In genomic region chr4:125495477-125495876, GRCm38 (mm10) we compare ENCODE assay signal across 12 mouse cellular contexts. TPM values are rescaled to one million over a fixed set of nuclear protein-coding genes. Genes with fewer than 3 reads are reported as not detected.
DNase-seq lines count a peak whose midpoint lies in the region; ATAC-seq and TF ChIP-seq lines count a peak whose summit lies in the region.
"Had no signal": no experiment of that assay in that cellular context is flagged by ENCODE, and none has a peak within 500 bp of the region (broad histone marks: within the 10 kb centered on the region; RNA-seq: fewer than 3 reads in every experiment).

No protein-coding gene starts in this region.

- no peaks in the 10 kb centered on the region for H3K9me3 ChIP-seq in liver, postnatal 0 days (ENCODE audit: low read length)
- no peaks in the 10 kb centered on the region for H3K9me3 ChIP-seq in liver, embryonic 12.5 days (replicated peaks)
- no peaks in the 10 kb centered on the region for H3K9me3 ChIP-seq in neural tube, embryonic 13.5 days
- H3K9me3 ChIP-seq: embryonic facial prominence, embryonic 15.5 days had no signal

- TF ChIP-seq EP300 in liver, postnatal 0 days (IDR thresholded peaks at IDR 0.05; ENCODE audit: low read depth): no peak

- H3K36me3 ChIP-seq in liver, postnatal 0 days (replicated peaks; ENCODE audit: insufficient read depth, low read length): no peaks in the 10 kb centered on the region
- no peaks in the 10 kb centered on the region for H3K36me3 ChIP-seq in liver, embryonic 12.5 days
- no peaks in the 10 kb centered on the region for H3K36me3 ChIP-seq in neural tube, embryonic 13.5 days
- H3K36me3 ChIP-seq: embryonic facial prominence, embryonic 15.5 days had no signal

- TF ChIP-seq CTCF in liver, postnatal 0 days (IDR thresholded peaks at IDR 0.05; ENCODE audit: low read depth): 0 out of 2 replicates have a peak, but pooled peaks have one; percentile 8

- no peaks in the 10 kb centered on the region for H3K4me1 ChIP-seq in liver, postnatal 0 days (ENCODE audit: insufficient read depth)
- H3K4me1 ChIP-seq in liver, embryonic 12.5 days: no peaks in the 10 kb centered on the region
- H3K4me1 ChIP-seq in neural tube, embryonic 13.5 days (replicated peaks): peaks cover 87% of the 10 kb centered on the region

- DNase-seq in embryo, embryonic 10 days (ENCODE audit: low spot score): peak; percentile 38
- DNase-seq in embryo, embryonic 9.5 days (ENCODE audit: extremely low spot score): no peak
- DNase-seq in liver, postnatal 0 days: no peak
- DNase-seq in embryo, embryonic 10.5 days (ENCODE audit: low spot score): peak; percentile 44
- no peak for DNase-seq in cerebellum, adult 11 months
- no peak for DNase-seq in frontal cortex, adult 2 months (ENCODE audit: extremely low spot score in 1 of 2, low spot score in 1 of 2)
- DNase-seq: cerebellum, adult 11-12 months; heart, adult 18-20 months had no signal

- peaks cover 41% of the 10 kb centered on the region for H3K27me3 ChIP-seq in liver, postnatal 0 days (ENCODE audit: insufficient read depth, low read length)
- peaks cover 90% of the 10 kb centered on the region for H3K27me3 ChIP-seq in liver, embryonic 12.5 days (replicated peaks)
- H3K27me3 ChIP-seq in neural tube, embryonic 13.5 days: peaks cover 95% of the 10 kb centered on the region

- no peak for ATAC-seq in liver, postnatal 0 days
- ATAC-seq in liver, embryonic 12.5 days: no peak
- ATAC-seq in neural tube, embryonic 13.5 days (ENCODE audit: low read depth): no peak
- ATAC-seq: activated CD4-positive, CD25-positive, alpha-beta regulatory T cell, adult 4 months had no signal

- no peak overlapping the region for H3K27ac ChIP-seq in liver, postnatal 0 days (ENCODE audit: low read depth)
- no peak overlapping the region for H3K27ac ChIP-seq in liver, embryonic 12.5 days
- no peak overlapping the region for H3K27ac ChIP-seq in neural tube, embryonic 13.5 days (replicated peaks)
- H3K27ac ChIP-seq: embryonic facial prominence, embryonic 15.5 days had no signal

- H3K9ac ChIP-seq in liver, postnatal 0 days (replicated peaks): no peak overlapping the region
- no peak overlapping the region for H3K9ac ChIP-seq in liver, embryonic 12.5 days
- H3K9ac ChIP-seq in neural tube, embryonic 13.5 days: peak overlapping the region; percentile 81
- H3K9ac ChIP-seq: embryonic facial prominence, embryonic 15.5 days had no signal

- WGBS in liver, postnatal 0 days (ENCODE audit: insufficient replicate concordance): 29% methylated on average over 8 of the region's 8 CpGs
- WGBS in liver, embryonic 12.5 days (ENCODE audit: insufficient replicate concordance): 33% methylated on average over 8 of the region's 8 CpGs
- WGBS in neural tube, embryonic 13.5 days: 18% methylated on average over 8 of the region's 8 CpGs

- H3K4me2 ChIP-seq in liver, postnatal 0 days (ENCODE audit: low read depth, low read length): no peak overlapping the region
- no peak overlapping the region for H3K4me2 ChIP-seq in liver, embryonic 12.5 days
- peak overlapping the region; percentile 69 for H3K4me2 ChIP-seq in neural tube, embryonic 13.5 days
- H3K4me2 ChIP-seq: embryonic facial prominence, embryonic 15.5 days had no signal

- H3K4me3 ChIP-seq in liver, postnatal 0 days (ENCODE audit: low read depth, low read length): no peak overlapping the region
- H3K4me3 ChIP-seq in liver, embryonic 12.5 days: no peak overlapping the region
- no peak overlapping the region for H3K4me3 ChIP-seq in neural tube, embryonic 13.5 days
- H3K4me3 ChIP-seq: embryonic facial prominence, embryonic 15.5 days had no signal

RNA-seq across cellular contexts. Expression of gene Grik3, which starts 5.0 kb away (rescaled TPM):
- 0.01 TPM in 1 of 2 replicates, not detected in the other for polyA plus RNA-seq in liver, postnatal 0 days (2015; fragmentation: Nextera tagmentation; extraction: Ambion mirVana)
- polyA plus RNA-seq in liver, embryonic 12.5 days (2016; fragmentation: Nextera tagmentation; extraction: Ambion mirVana): 0.01 TPM in 1 of 2 replicates, not detected in the other
- polyA plus RNA-seq in neural tube, embryonic 13.5 days (2015; fragmentation: Nextera tagmentation; extraction: Ambion mirVana): 3.5 and 4.1 TPM in 2 replicates
- 37.2 and 40.7 TPM in 2 replicates for polyA plus RNA-seq in frontal cortex, adult 2 months (2012; rRNA removed)
- polyA plus RNA-seq: activated CD4-positive, CD25-positive, alpha-beta regulatory T cell, adult 4 months had no signal

Comparison
In these comparisons a context has a peak if more than half of its experiments do, and no peak if none do; other contexts are left out.
1. DNase-seq: peak in embryo, embryonic 10 days (single experiment) and embryo, embryonic 10.5 days (single experiment); none in embryo, embryonic 9.5 days (single experiment), liver, postnatal 0 days (single experiment), cerebellum, adult 11 months (single experiment) and frontal cortex, adult 2 months (0 of 2).